Mouse (Mus musculus) duodenum, adult 2 months (tissue): ENCODE data around the gene Mrps2. TPM values are rescaled to one million over a fixed set of nuclear protein-coding genes. Genes with fewer than 3 reads are reported as not detected.

ENCODE experiments used
- polyA plus RNA-seq: library from polyadenylated mRNA; depleted of rRNA; stranded (reverse); fragments of >200 nt; gene quantifications from 2 replicates; pipeline ENCODE4 v1.2.3, GENCODE M21; 2012; ENCODE audit warnings: low replicate concordance; rRNA removed

Gene Mrps2
- 22.0 and 34.3 TPM in 2 replicates for polyA plus RNA-seq

DNA sequence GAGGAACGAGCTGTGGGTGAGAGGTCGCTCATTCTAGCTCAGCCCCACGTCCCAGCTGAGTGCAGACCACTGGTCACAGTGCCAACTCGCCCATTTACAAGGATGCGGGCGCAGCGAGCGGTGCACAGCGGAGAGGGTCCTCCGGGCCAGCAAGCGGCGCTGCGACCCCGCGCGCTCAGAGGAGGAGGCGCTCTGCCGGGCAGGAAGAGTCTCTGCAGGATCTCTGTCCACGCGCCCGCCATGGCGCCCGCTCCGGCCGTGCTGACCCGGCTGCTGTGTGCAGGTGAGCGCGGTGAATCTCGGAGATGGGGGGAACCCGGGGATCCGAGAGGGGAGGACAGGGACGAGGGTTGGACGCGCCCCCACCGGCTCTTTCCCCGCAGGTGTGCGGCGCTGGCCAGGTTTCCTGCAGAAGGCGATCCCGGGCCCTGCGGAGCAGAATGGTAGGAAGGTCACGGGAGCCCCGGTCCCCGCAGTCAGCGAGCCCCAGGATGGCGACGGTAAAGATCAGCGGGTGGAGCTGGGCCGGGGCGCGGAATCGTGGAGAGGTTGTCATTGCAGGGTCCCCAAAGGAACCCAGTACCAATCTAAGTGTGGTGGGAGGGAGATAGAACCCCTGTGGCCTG, at the start of gene Mrps2:
TSS of gene Mrps2 (plus strand) at position 207 of the 626 bp plus-strand sequence.

DNA sequence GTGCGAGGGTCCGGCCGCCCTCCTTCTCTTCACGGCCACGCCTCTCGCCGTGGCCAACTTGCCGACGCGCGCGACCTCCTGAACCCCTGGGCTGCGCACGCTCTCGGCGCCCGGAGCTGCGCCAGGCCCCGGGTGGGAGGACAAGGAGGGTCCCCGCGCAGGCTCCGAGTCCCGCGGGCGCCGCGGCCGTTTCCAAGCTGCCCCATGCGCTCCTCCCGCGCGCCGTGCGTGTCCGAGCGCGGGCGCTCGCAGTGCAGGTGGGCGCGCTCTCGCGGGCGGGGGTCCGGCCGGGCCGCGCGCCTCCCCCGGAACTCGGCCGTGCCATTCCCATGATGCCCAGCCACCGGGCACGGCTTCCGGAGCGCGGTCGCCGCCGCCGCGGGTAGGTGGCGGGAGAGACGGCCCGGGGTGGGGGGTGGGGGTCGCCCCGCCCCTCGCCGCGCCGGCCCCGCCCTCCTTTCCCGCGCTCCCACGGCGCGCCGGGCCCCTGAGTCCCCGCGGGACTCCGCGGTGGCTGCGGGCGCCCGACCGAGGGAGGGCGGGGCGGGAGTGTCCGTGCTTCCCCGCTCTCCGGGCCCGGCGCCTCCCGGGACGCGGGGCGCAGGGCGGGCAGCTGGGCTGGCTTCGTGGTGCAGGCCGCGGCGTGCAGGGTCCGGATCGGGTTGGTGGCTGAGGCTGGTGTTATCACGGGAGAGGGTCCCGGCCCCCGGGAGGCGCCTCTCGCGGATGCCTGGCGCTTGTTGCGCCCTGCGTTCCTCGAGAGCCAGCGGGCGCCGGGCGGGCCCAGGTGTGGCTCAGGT, 21.2 kb upstream of the Mrps2 start, which contains the start of gene Ppp1r26:
TSS of gene Ppp1r26 (plus strand) at position 286 of the 800 bp plus-strand sequence.

DNA sequence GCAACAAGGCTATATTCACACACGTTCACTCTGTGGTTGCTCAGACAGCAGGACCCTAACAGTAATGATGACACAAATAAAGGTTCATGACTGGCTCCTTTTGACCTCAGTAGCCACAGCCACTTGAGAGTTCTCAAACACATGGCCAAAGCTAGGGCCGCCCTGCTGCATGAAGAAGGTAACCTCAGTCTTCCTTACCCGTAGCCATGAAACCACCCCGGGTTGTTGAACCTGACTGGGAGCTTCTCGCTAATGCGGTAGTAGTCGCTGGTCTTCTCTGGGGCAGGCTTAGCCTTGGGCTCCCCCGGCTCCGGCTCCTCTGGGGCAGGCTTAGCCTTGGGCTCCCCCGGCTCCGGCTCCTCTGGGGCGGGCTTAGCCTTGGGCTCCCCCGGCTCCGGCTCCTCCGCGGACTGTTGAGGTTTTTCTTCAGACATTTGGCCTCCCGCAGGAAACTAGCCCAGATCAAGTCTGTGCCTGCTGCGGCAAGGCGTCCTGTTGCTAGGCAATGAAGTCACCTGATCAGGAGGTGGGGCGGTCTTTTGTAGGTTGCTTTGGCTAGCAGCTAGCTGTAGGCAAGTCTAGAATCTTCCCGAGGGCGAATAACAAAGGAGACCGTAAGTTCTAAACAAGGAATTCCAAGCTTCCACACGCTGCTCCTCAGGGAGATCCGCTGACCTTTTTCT, 1.9 kb upstream of the Mrps2 start, which contains the start of gene 1700007K13Rik:
TSS of gene 1700007K13Rik (minus strand) at position 497 of the 683 bp plus-strand sequence.

DNA sequence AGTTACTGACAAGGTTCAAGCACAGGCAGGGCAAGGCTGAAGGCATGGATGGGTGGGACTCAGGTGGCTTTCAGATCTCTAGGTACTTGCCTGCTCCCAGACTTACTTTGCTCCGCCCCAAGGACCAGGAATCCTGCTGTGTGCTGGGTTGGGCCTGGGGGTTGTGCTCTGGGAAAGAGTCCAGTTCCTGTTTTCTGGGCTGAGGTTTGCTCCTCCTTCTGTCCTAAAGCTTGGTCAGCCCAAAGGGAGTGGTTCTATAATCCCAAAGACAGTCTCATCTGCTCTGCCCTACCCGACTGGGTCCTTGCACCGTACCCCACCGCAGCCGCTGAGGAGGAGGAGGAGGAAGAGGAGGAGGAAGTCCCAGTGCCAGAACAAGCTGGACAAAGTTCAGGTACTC, 28.8 kb downstream of the Mrps2 start, which contains the start of gene Gbgt1:
TSS of gene Gbgt1 (plus strand) at position 221 of the 400 bp plus-strand sequence.

DNA sequence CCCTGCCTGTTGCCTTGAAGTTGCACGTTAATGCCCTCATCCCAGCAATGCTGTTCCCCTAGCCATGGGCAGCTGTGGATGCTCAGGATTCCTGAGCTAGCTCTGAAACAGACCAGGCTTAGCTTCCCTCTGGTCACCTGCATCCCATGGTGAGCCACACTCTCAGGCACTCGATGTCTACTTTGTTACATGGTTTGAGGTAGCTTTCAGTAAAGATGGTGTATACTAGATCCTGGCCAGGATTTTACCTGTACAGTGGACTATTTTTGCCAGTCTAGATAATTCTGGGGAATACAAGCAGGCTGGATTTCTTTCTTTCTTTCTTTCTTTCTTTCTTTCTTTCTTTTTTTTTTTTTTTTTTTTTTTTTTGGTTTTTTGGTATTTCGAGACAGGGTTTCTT, 37.9 kb downstream of the Mrps2 start, which contains the start of gene Gm10134:
TSS of gene Gm10134 (plus strand) at position 301 of the 400 bp plus-strand sequence.

DNA sequence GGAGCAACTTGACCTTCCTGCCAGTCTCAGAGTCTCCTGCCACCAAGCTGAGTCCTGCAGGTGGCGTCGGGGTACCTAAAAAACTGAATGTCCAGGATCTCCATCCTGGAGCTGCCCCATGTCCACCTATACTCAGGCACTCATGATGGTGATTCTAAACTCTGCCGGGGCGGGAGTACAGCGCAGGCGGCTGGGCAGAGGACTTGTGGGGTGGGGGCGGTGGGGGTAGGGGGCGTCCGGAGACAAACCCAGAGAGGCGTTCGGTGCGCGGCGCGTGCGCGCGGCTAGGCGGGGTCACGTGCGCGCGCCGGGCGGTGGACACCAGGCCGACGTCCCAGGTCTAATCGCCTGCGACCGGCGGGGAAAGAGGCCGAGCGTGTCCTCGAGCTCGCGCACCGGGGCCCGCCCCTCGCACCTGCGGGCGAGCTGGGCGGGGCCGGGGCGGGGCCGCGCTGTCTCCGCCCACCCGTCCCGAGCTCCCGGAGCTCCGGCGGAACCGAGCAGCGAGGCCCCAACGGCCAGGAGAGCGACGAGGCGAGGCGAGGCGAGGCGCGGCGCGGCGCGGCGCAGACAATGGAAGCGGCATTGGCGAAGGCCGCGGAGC, 45.0 kb downstream of the Mrps2 start, which contains the start of gene Ralgds:
TSS of gene Ralgds (plus strand) at position 328 of the 604 bp plus-strand sequence.

Other genes with a start within 250 kb of the Mrps2 start
- gene Ppp1r26, start 21.3 kb upstream of the Mrps2 start, polyA plus RNA-seq = 0.40 and 0.97 TPM in 2 replicates
- not detected in 2 replicates for gene 1700007K13Rik, start 1.7 kb upstream of the Mrps2 start, polyA plus RNA-seq
- 4.3 and 6.7 TPM in 2 replicates for gene Gbgt1, start 28.8 kb downstream of the Mrps2 start, polyA plus RNA-seq
- 1.2 TPM in 1 of 2 replicates, not detected in the other for gene Gm10134, start 38.0 kb downstream of the Mrps2 start, polyA plus RNA-seq
- 68.4 and 69.2 TPM in 2 replicates for gene Ralgds, start 45.1 kb downstream of the Mrps2 start, polyA plus RNA-seq
- gene Cel, start 95.3 kb downstream of the Mrps2 start, polyA plus RNA-seq = 1.0 and 802 TPM in 2 replicates
- 10.1 and 11.8 TPM in 2 replicates for gene Gtf3c5, start 115.7 kb downstream of the Mrps2 start, polyA plus RNA-seq
- gene Gfi1b, start 153.9 kb downstream of the Mrps2 start, polyA plus RNA-seq = 0.82 and 1.2 TPM in 2 replicates
- gene Tsc1, start 173.2 kb downstream of the Mrps2 start, polyA plus RNA-seq = 3.2 and 5.6 TPM in 2 replicates
- gene Spaca9, start 231.7 kb downstream of the Mrps2 start, polyA plus RNA-seq = 0.31 and 0.53 TPM in 2 replicates
- 0.07 TPM in 1 of 2 replicates, not detected in the other for gene Ak8, start 232.1 kb downstream of the Mrps2 start, polyA plus RNA-seq